Mouse (Mus musculus): ENCODE results near the gene Prune2.

Prune2 gene

DNA sequence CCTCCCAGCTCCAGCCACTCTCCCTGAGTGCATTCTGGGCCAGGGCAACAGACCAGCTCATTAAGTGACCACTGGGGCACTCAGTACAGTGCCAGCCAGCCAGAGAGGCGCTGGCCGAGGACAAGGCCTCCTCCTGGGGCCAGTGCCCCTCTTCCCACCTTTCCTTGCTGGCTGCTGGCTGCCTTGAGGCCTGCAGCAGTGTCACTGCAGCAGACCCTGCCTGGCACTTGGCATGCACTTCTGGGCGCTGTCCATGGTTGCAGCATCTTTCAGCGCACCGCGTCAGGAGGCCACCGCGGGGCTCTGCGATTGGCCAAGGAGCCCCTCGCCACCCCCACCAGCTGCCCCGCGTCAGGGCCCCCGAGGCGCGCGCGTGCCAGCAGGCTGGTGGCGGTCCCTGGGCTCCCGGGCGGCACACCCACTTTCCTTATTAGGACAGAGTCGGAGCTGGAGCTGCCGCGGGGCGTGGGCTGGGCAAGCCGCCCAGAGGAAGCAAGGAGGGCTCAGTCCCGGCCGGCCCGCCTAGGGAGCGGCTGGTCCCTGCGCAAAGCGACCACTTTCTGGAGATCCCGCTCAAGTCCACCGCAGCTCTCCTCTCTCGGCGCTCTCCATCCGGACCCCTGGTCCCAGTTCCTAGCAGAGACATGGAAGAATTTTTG, at the start of gene Prune2:
Gene Prune2, plus strand, starts transcription at position 506 of the 659 bp plus-strand sequence.
- DNase-seq = peak; percentile 72

DNA sequence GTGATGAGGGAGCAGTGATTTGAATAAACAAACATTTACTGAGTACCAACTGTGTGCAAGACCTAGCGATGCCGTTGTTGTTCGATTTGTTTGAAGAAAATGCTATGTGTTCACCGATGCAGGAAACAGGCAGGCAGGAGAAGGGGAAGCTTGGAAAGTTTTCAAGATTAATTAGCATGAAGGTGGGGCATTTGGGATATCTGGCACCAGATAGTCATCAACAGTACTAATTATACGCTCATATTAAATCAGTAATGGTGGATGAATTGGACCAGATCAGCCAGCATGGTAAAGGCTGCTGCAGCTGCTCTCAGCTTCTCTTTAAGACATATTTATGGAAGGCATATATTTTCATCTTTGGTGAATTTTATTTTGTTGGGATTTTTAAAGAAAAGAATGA, 44.4 kb upstream of the Prune2 start:
- DNase-seq = no peak

DNA sequence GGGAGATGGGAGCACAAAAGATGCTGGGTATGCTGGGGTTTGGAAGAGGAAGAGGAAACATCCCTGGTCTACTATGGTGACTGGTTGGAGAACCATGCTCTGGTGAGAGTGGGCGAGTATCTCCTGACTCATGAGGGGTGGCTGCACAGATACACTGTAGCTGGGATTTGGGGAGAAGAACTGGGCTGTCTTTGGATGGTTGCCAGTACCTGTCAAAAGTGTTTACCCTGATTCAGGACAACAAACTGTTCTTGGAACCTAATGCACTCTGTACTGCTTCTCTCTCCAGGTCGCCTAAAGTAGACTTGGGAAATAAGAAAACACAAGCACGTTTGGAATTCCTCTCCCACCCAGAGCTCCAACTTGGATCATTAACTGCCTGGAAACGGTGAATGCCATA, 31.4 kb upstream of the Prune2 start:
- DNase-seq = no peak

- DNase-seq = no peak
Measured at GRCm38 (mm10) chr19:16934664-16935063, 21.3 kb upstream of the Prune2 start.

GRCm38 (mm10) chr19:16948794-16949313, 7.1 kb upstream of the Prune2 start:
- no peak for DNase-seq

DNA sequence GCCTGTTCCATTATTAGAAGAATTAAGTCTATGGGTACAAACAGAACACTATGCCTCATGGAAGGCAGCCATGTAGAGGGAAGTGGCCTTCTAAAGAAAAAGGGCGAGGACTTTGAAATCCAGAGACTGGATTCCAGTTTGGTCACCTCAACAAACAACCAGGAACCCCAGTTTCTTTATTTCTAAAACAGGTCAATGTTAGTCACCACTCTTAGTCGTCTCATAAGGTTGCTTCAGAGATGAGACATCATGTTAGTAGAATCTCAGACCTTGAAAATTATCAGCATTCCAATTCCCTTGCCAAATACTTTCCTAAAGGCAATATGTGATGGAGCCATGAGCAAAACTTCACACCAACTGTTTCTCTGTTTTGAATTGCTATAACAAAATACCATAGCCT, 6.6 kb upstream of the Prune2 start:
- DNase-seq = no peak

DNA sequence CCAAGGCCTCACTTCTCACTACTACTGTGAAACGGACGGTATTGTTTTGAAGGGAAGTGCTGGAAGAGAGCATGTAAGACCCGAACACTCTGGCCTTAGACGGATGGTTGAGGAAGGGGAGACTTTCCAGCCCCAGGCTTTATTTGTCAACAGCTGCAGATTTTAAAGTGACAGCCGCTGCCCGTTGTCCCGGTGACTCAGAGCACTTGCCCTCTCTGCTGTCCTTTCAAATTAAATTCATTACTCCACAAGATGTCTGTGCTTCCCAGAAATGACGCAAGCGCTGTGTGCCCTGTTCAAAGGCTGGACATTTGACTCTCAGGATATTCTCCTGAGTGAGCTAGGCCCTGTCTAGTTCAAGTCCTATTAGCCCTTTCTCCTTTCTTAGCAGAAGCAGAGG, 5.9 kb upstream of the Prune2 start:
- no peak for DNase-seq

DNA sequence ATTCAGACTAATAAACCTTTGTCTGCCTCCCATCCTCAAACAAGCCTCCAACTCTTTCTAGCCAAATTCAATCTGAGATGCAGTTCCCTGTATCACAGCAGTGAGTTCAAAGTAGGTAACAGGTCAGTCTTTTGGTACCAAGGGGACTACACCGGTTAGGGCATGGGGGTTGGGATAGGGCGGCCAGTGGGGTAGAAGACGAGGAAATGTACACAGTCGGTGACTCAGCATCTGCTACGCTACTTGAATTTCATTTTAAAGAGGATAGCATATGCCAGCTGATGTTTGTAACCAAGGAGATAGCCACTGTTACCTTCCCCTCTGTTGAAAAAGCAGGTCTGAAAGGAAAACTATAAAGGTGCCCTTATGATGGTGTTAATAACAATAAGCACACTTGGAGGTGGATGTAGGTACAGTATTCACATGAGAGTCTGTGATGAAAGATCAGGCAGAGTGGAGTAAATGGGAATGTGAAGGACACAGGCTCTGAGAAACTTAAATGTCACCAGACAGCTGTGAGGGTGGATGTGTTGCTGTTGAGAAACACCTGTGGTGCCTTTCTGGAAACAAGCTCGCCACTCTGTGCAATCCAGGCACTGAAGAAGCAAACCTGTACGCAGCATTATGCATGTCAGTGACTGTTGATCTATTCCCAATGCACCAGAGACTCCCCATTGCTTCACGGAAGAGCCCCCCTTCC, 5.1 kb upstream of the Prune2 start:
- no peak for DNase-seq

DNA sequence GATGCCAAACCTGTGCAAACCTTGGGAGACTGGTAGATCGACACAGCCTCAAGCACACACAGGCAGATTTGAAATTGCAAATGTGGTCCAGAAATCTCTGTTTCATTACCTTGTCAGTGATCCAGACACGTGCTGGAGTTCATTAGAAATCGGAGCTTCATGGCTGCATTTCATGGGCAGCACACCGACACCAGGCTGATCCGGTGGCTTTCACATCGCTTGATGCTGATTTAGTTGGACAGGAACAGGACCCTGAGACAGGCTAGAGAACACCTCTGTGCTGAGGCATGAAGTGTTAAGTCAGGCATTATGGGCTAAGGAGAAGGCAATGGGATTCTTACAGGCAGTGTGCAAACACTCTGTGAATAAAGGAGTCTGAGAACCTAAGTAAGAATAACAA, 1.2 kb upstream of the Prune2 start:
- DNase-seq = no peak

DNA sequence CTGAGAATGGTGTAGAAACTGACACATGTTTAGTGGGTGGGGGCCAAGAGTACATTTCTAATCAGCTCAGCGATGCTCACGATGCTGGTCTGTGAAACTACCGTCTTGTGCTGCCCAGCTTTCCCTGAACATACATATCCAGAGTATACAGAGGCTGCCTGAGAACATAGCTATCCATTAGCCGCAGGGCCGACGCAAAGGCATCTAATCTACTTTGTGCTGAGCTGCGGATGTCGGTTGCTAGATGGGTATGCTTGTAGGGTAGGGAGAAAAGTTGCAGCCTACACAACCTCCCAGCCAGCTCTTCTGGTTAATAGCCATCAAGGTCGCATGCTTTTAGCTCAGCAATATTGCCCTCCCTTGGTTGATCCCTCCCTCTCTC, 696 bp upstream of the Prune2 start:
- no peak for DNase-seq

DNA sequence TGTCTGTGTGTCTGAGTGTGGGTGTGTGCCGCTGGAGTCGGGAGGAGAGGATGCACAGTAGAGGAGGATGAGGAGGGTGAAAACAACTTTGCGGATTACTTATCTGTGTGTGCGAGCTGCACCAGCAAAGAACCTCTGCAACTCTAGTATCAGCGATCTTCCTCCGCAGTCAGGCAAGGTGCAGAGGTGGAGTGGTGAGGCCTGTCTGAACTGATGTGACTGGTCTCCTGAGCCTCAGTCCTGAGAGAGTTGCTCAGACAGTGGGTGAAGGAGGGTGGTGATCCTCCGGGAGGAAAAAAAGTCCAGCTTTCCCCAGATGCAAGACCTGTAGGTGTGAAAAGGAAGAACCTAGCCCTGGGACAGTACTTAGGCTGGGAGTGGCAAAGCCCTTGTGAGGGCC, 401 bp downstream of the Prune2 start:
- no peak for DNase-seq

- DNase-seq = no peak
Measured at GRCm38 (mm10) chr19:16959051-16959450, 3.1 kb downstream of the Prune2 start.

DNA sequence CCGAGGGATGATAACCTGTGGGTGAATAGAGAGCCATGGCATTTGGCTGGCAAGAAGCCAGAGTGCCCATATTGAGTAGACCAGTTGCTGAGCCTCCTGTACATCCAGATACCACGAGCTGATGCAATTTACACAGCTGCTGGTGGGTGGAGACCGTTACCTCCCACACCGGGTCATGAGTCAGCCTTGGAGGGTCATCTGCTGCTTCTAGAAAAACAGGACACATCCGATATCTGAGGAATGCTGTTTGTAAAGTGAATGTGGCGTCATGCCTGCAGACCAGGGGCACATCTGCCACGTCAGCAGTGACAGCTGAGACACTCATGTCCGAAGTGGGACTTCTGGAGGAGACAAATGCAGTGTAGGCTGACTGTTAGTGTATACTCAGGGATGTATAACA, 3.6 kb downstream of the Prune2 start:
- DNase-seq = no peak

GRCm38 (mm10) chr19:16961036-16961435, 5.1 kb downstream of the Prune2 start:
- no peak for DNase-seq

GRCm38 (mm10) chr19:16963178-16963577, 7.3 kb downstream of the Prune2 start:
- DNase-seq = no peak

GRCm38 (mm10) chr19:16968768-16969167, 12.8 kb downstream of the Prune2 start:
- DNase-seq = no peak

DNA sequence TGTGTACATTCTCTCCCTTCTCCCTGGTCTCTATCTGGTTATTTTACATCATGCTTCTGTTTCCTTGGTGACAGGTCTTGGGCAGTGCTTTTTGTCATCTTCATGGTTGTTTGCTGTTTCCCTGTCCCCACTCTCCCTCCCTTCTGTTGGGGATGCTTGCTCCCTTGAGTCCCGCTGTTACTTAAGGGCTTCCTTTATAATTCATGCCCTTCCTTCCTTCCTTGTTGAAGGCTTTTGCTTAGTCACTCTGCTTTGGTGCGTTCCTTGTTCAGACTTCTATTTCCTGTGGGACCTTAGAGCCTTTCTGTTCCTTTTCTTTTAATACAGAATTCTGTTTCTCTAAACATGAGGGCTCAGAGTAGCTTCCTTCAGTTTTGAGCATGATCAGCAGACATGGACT, 14.7 kb downstream of the Prune2 start:
- no peak for DNase-seq

DNA sequence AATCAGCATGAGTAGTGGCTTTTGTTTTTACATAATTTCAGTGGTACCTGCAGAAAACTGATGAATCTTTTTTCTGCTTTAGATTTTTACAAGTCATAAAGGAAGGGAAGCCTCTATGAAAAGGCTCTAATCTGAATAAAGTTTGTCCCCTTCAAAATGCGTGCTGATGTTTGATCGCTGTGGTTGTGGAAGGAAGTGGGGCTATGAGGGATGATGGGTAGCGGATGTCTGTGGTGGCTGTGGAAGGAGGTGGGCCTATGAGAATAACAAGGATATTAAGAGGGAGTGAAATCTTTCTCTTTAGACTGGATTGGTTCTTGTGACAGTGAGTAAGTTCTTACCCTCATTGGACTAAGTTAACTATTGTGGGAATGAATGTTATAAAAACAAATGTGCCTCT, 23.0 kb downstream of the Prune2 start:
- DNase-seq = no peak

DNA sequence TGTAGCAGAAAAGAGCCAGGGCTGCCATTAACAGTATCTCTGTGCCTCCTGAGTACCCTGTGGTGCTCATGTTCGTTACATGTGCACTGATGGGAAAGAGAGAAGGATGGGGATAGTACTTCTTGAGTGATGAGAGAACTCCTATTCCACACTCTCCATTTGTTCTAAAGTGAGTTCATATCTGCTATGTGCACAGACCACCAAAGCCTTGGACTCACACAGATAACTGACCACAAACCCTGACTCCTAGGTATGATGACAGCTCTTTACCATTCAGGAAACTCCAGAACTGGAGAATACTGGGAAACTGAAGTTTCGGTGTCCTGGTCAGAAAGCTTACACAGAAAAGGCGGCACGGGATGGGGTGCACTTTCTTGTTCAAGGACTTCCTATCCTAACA, 25.8 kb downstream of the Prune2 start:
- DNase-seq = no peak

- peak; percentile 64 for DNase-seq
Measured at GRCm38 (mm10) chr19:16984897-16985296, 29.0 kb downstream of the Prune2 start.

- no peak for DNase-seq
Measured at GRCm38 (mm10) chr19:16987984-16988383, 32.1 kb downstream of the Prune2 start.

- peak; percentile 20 for DNase-seq
Measured at GRCm38 (mm10) chr19:16992151-16992550, 36.2 kb downstream of the Prune2 start.

- DNase-seq = no peak
Measured at GRCm38 (mm10) chr19:16994260-16994659, 38.3 kb downstream of the Prune2 start.

GRCm38 (mm10) chr19:16997915-16998314, 42.0 kb downstream of the Prune2 start:
- DNase-seq = no peak

Data from liver (tissue).